Mouse (Mus musculus): ENCODE measurements around the gene Ubash3b.

Gene Ubash3b

DNA sequence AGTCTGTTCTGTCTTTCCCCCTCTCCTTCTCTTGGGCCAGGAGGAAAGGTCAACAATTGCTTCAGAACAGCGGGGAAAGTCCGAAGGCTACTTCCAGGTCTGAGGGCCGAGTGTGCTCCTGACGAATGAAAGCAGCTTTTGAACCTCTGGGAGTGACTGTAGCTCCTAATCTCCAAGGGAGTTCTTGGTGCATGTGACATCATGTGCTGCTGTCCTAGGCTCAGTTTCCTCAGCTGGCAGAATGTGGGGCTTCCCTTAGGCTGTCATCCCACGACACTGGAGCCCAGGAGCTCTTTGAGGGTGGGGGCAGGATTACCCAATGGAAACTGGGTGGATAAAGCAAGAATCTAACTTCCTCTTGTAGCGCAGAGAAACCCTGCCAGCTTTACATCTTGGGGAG is at the start of gene Ubash3b:
TSS of gene Ubash3b (minus strand) at position 285 of the 400 bp plus-strand sequence.
- in situ Hi-C loops (cut with MboI, MseI): no loop called here

DNA sequence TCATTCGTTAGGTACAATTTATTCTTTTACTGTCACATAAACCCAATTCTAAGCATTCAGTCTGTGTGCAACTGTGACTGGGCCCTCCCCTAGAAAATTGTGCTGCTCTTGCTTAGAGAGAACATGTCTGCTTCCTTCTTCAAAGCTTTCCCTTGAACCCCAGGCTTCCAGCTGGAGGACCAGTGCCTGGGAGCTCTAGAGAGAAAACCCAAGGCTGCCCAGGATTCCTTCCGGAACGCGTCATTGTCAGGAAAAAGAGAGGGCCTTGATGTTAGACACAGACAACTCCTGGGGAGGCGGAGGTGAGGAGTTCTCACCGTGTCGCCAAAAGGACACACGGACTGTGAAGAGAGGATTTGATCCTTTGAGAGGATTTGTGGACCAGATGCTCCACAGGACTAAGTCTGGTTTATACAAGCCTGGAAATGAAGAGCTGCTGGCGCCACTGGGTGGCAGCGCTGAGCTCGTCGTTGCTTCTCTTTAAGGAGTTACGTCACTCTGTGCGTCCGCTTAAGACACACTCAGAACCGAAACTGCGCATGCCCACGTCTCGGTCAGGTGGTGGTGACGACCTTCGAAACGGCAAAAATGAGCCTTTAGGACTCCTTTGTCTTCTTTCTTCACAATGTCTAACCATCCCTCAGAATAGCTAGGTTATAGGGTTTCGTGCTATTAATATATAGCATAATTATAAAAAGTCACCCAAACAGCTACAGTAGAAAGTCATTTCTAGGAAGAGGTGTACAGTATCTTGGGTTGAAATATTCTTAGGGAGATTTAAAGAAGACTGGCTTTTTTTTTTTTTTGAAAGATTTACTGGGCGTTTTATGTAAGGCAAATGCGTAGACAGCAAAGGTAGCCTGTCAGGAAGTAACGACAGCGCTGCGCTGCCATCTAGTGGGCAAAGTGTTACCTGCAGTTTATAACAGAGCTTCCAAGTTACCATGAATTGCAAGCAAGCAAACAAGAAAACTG is 45.9 kb upstream of the Ubash3b start:
- in situ Hi-C loops (cut with MboI, MseI): loop anchor here (25.0 kb wide), 1 partner anchor 1305 kb away; the partner anchor contains the start of gene Tbcel

DNA sequence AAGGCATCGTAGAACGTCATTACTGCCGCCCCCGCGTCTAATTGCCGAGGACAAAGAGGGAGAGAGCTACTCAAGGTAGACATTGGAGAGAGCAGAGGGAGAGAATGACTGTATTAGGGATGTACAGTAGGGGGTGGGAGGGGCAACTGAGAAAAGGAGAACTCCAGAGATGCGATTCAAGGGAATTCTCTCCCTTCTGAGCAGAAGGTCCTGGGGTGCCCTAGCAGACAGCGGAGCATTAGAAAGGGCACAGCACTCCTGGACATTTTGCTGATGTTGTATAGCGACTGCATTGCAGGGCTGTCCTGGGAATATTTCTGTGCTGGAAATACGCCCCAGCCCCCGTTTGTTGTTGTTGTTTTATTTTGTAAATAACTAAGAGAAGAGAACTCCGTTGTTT is 45.2 kb upstream of the Ubash3b start:
- in situ Hi-C loops (cut with MboI, MseI): loop anchor here (25.0 kb wide), 1 partner anchor 1306 kb away; the partner anchor contains the start of gene Tbcel

DNA sequence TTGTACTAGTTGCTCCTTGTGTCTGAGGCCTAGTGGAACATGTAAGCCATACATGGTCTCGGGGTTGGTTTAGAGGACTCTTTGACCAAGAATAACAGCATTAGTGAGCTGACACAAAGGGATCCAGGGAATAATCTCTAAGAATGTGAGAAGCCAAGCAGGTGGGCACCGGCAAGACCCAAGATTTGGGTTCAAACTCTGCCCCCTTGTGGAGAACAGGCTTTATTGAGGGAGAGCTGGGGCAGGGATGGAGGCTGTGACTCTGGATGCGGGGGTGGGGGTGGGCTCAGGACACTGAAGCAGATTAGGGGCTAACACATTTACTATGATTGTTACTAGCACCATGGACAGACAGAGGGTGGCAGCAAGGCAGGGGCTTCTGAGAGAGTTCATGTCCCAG is 43.8 kb upstream of the Ubash3b start:
- in situ Hi-C loops (cut with MboI, MseI): loop anchor here (25.0 kb wide), 1 partner anchor 1307 kb away; the partner anchor contains the start of gene Tbcel

DNA sequence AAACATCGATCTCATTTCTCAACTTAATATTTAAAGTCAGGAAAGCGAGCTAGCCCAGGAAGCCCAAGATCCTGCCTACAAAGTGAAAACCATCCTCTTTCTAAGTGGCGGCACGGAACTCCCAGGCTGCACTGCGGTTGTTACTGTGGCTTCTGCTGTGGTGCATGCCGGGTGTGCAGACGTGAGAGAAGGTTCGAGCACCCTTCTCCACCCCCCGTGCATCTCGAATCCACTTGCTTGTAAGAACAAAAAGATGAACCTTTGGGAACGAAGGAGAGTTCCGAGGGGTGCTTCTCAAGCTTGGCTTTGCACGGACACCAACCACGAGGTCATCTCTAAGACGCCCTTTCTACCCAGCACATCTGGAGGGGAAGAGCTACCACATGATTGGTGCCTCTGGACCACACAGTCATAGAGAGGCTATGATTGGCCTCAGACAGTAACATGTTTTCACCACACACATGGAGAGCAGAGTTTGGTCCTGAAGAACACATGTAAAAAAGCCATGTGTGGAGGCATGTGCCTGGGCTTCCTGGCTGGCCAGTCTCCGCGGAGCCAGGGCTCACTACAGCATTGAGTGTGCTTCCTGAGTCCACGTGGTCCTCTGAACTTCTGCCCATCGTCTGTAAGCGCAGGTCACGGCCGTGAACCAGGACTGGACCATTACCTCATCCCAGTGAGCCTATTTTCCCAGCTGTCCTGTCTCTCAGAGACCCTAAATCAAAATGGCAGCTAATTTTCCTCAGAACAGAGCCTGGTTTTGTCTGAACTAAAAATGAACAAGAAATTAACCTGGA is 38.2 kb upstream of the Ubash3b start:
- in situ Hi-C loops (cut with MboI, MseI): loop anchor here (10.0 to 25.0 kb wide), 2 partner anchors 215 to 1313 kb away; partner anchors contain the start of gene Tbcel

DNA sequence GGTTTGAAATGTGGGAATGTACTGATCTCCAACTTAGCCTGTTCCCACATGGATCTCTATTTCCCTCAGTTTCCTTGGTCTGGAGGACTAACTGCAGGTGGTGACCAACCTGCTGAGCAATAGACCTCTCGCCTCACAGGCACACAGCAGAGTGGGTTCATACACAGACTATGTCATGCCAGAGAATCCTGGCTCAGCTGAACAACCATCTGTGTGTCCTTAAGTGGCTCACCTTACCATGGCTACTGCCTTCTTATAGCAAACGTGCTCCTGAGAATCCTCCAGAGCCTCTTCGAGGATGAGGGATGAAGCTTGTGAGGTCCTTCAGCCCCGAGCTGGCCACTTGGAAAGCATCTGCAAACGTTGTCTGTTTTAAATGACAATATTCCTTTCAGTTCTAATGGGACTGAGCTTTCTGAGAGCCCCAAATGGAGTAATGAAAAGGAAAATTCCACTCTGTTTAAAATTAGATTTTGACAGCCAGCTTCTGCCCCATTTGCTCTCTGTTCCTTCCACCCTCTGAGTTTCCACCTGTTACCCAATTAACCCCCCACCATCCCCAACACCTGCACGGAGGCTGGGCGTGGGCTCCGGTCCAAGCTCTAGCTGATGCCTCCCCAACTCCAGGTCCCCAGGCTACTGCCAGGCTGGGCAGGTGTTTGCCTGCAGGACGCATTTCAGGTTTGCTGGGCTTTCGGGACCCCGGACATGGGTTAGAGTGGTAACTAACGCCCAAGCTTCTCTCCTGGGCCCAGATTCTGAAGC is 37.2 kb upstream of the Ubash3b start:
- in situ Hi-C loops (cut with MboI, MseI): loop anchor here (10.0 kb wide), 1 partner anchor 214 kb away; no protein-coding TSS in a partner anchor

DNA sequence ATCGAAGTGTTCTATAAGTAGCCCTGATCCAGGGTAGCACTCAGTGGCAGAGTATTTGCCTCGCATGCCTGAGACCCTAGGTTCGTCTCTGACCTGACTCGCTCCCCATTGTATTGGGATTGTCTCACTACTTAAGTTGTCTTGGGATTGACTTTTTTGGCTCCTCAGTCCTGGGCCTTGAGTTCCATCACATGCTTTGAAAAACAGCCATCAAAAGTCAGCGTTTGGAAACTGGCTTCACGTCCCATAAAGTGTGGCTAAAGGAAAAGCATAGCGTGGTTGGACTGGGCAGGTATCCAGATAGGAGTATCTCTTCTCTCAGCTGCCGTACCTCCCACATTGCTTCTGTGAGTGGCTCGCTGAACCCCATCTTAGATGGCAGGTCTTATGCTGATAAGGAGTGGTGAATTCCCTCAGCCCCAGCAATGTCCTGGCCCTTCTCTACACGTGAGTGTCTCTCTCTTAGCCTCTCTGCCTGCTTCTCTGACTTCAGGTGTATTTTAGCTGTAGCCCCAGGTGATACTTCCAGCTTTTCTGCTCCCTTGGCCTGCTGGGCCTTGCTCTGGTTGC is 34.3 kb upstream of the Ubash3b start:
- in situ Hi-C loops (cut with MboI, MseI): loop anchor here (10.0 kb wide), 1 partner anchor 211 kb away; no protein-coding TSS in a partner anchor

DNA sequence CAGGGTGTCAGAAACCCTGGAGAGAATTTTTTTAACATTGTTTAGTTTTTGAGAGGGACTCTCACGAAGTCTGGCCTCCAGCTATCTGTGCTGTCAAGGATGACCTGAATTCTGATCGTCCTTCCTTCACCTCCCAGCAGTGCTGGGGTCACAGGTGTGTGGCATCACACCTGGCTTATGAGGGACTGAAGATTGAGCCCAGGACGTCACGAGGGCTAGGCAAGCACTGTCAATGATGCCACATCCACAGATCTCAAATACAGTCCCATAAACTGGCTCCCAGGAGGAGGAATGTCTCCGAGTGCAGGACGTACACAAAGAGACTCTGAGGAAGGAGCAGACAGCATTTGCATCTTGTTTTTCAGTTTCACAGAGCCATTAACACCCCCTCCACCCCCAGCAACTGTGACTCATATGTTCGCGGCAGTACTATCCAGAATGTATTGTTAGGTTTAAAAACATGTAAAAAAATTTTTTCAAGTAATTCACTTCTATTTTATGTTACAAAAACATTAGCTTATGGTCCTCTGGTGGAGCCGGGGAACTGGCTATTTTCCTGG is 30.2 kb upstream of the Ubash3b start:
- in situ Hi-C loops (cut with MboI, MseI): loop anchor here (10.0 kb wide), 1 partner anchor 207 kb away; no protein-coding TSS in a partner anchor

DNA sequence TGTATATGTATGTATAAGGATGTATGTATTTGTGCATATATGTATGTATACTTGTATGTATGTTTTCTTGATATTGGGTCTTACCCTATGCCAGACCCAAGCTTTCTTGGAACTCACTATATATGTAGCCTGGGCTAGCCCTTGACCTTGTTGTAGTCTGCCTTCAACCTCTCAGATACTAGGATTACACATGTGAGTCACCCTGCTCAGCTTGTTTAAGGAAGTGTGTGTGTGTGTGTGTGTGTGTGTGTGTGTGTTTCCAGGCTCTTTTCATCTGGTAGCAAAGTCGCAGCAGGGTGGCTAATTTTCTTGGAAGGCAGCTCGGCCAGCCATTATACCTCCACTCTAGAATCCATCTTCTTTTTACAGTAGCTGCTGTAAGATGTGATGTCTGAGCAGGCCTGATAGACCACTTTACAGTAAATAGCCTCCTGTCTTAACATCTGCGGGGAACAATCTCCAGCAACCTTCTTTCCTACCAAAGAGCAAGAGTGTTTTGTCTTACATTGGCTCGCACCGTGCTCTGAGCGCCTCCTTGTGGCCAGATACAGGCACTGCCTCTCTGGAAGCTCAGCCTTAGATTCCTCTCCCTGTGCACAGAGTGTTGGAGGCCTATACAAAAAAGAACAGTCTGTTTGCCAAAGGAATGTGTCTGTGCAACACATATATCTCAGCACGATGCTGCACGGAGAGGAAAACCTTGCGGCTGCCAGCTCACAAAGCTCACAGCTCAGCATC is 29.4 kb upstream of the Ubash3b start:
- in situ Hi-C loops (cut with MboI, MseI): loop anchor here (10.0 kb wide), 1 partner anchor 206 kb away; no protein-coding TSS in a partner anchor

DNA sequence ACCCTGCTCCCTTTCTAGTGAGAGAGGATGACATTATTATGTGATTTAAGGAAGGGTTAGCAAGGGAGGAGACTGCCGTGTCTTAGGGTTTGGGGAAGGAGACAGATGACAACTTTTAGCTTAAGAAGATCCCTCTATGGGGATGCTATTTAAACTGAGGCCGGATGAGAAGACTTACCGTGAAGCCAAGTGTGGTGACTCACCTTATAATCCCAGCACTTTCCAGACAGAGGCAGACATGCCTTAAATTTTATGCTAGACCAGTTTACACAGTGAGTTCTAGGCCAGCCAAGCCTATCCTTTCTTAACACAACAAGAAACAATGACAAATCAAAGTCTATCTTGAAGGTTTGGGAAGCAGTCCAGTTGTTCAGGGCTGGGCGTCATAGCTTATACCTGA is 26.4 kb upstream of the Ubash3b start:
- in situ Hi-C loops (cut with MboI, MseI): no loop called here

DNA sequence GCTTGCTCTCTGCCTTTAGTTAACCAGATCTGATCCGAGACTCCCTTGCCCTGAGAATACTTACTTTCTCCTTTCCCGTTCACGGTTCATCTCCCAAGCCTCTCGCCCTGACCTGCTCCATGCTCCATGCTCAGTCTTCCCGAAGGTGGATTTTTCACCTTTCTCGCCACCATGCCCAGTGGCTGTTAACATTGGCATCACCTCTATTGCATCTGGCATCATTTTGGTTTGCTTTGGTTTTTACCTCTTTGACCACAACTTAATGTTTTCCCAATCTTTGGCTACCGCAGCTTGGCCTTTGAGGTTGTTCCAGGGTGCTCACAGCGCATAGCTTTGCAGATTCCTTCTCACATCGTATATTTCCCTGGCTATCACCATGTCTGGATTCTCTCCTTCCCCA is 26.0 kb upstream of the Ubash3b start:
- in situ Hi-C loops (cut with MboI, MseI): no loop called here

DNA sequence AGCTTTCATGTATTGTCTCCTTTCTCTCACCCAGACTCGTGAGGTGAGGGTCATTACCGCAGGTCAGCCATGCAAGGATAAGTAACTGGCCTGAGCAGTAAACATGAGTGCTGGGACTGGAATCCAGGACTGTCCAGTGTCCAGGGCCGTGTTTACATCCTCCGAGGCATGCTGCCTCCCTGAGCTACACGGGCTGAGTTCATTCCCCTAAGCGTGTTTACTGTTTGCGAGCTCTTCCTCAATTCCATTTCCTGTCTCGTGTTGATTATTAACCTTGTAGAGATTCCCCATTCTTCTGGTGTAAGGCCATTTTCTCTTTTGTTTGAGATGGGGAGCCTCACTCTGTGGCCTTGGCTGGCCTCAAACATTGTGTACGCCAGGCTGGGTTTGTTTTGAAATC is 23.8 kb upstream of the Ubash3b start:
- in situ Hi-C loops (cut with MboI, MseI): no loop called here

DNA sequence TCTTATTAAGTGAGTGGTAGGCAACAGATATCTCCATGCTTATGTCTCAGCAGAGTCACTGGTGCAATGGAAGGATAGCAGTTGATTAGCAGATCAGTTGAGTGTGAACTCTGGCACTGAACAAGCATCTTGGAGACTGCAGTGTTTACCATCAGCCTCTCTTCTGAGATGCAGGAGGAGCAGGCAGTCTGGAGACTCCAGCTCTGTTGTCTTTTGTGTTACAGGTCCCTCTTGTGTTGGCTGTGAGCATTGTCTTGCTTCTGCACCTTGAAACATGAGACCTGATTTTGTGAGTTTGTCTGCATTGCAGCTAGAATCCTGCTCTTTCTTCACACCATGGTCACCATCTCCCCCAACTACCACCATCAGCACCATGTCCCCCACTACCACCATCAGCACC is 21.1 kb upstream of the Ubash3b start:
- in situ Hi-C loops (cut with MboI, MseI): loop anchor here (5.0 kb wide), 2 partner anchors 135 to 355 kb away; no protein-coding TSS in a partner anchor

DNA sequence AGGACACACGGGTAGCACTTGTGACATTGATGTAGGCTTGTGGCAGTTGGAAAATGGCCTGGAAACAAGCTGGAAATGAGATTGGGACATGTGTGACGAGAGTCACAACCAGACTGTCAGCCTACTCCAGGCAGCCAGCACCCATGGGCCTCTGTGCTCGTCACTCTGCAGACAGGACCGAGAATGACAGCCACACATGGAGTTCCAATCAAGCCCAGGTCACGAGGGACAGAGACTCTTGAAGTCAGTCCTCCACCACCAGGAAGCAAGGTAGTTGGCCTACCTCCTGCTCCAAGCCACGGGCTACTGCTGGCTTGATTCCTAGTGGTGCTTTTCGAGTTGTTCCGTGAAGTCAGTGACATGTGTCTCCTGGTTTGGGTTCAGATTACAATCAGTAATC is 20.3 kb upstream of the Ubash3b start:
- in situ Hi-C loops (cut with MboI, MseI): loop anchor here (5.0 kb wide), 2 partner anchors 135 to 355 kb away; no protein-coding TSS in a partner anchor

DNA sequence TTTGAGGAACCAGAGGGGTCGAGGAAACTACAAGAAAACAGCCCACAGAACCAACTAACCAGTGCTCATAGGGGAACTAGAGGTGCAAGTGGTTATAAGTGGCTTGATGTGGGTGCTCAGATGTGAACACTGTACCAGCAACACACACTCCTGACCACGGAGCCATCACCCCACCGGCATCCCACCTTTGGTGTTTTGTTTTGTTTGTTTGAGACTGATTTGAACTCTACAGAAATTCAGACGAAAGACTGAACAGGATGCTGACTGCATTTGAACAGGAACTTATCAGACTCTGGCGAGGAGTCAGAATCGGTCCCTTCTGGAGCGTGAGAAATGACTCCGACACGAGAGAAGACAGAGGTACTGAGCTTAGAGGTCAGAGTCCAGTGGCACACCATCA is 19.9 kb upstream of the Ubash3b start:
- in situ Hi-C loops (cut with MboI, MseI): loop anchor here (5.0 kb wide), 2 partner anchors 134 to 354 kb away; no protein-coding TSS in a partner anchor

DNA sequence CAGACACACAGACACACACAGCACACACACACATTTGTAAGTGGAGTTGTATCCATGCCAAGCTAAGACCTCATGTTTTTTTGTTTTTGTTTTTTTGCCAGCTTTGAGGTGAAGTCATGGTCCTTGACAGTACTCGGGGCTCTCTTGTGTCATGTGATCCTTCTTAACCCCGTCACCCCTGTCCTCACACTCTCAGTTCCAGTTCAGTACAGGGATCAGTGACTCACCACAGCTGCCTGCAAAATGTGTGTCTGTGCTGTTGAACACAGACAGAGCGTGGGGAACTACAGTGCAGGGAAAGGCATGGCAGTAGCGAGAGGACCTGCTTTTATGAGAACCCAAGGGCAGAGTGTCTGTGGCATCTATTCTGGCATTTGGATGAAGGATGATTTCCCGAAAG is 17.6 kb upstream of the Ubash3b start:
- in situ Hi-C loops (cut with MboI, MseI): no loop called here

DNA sequence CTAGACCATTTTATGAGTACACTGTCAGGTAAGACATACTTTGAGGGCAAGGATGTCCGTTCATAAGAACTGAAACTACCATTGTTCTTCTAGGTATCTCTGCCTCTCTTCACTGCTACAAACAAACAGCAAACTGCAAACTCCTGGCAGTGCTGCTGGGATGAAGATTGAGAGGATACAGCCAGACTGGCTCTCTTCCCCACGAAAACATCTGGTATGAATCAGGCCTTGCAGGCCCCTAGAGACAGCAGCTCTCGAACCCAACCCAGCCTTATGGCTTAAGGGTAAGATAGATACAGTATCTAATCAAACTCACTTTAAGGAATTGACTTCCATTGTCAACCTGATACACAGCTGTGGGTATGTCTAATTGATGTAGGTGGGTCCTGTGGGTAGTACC is 11.7 kb upstream of the Ubash3b start:
- in situ Hi-C loops (cut with MboI, MseI): no loop called here

DNA sequence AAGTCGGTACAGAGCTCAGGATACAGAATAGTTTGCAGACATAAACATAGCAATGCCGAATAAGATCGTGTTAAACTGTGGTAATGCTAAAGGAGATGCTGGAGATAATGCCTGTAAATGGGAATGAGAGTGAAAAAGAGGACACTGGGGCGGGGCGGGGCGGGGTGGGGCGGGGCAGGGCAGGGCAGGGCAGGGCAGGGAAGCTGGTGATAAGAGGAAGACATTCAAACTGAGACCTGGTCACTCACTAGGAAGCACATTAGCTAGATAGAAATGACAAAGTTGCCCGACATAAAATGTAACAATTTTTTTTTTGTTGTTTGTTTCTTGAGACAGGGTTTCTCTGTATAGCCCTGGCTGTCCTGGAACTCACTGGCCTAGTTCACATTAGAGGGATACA is 10.9 kb upstream of the Ubash3b start:
- in situ Hi-C loops (cut with MboI, MseI): no loop called here

DNA sequence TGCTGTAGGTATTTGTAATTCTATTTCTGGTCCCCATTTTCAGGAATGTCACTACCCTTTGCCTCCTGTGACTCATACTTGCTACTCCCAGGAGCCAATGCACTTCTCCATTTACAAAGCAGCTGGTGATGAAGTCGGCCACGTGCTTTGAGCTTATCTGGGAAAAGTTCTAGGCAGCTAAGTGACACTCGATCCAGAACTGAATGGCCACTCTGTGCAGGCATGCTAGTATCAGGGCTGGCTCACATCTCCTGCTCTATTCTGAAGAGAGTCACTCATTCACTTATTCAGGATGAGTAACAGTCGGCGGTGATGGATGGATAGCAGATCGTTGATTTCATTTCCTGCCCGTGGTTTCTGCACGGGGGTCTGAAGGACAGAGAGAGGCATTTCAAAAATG is 8.5 kb upstream of the Ubash3b start:
- in situ Hi-C loops (cut with MboI, MseI): no loop called here

DNA sequence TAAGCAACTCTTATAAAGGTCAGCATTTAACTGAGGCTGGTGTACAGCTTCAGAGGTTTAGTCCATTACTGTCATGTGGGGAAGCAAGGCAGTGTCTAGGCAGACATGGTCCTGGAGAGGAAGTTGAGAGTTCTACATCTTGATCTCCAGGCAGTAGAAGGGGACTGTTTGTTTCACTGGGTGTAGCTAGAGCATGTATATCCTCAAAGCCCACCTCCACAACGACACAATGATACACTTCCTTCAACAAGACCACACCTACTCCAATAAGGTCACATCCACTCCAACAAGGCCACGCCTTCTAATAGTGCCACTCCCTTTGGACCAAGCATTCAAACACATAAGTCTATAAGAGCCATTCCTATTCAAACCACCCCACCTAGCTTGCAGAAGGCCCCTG is 7.2 kb upstream of the Ubash3b start:
- in situ Hi-C loops (cut with MboI, MseI): no loop called here
